Mouse (Mus musculus) liver, adult 2 months (tissue): ENCODE measurements at regions not wholly inside any gene's neighbourhood (a gene's known extent, or its start where the extent isn't known, plus 50 kb on each side); places are given as distances from the start of the nearest gene placed in this dataset.

Experiments used
- DNase-seq: peaks from one replicate; pipeline ENCODE4 v3.0.0-alpha.2; 2011; ENCODE audit warnings: low read depth, low spot score; ENCODE audit errors: extremely low read depth
- H3K27ac ChIP-seq: fragments of 200-500 bp; replicated peaks from 2 replicates; pipeline ENCODE4 v1.5.1; 2012; ENCODE audit warnings: low read depth, mild to moderate bottlenecking, control low read depth, inconsistent platforms, low read length; ENCODE audit not compliant: insufficient read depth
- H3K27me3 ChIP-seq: fragments of 200-500 bp; 2 replicates; pipeline ENCODE4 v1.6.1; 2012; ENCODE audit warnings: mild to moderate bottlenecking, moderate library complexity, low read length, inconsistent platforms; ENCODE audit not compliant: control insufficient read depth, insufficient read depth
- H3K36me3 ChIP-seq: fragments of 200-500 bp; 2 replicates; pipeline ENCODE4 v1.6.1; 2012; ENCODE audit warnings: low read length, inconsistent platforms; ENCODE audit not compliant: control insufficient read depth, insufficient read depth
- H3K4me1 ChIP-seq: fragments of 200-500 bp; 2 replicates; pipeline ENCODE4 v1.6.1; 2011; ENCODE audit warnings: low read length; ENCODE audit not compliant: control insufficient read depth, insufficient read depth
- H3K4me3 ChIP-seq: fragments of 200-500 bp; 2 replicates; pipeline ENCODE4 v1.5.1; 2011; ENCODE audit warnings: low read depth, mild to moderate bottlenecking, control low read depth, low read length, moderate library complexity; ENCODE audit not compliant: insufficient read depth
- H3K79me2 ChIP-seq: fragments of 200-500 bp; 2 replicates; pipeline ENCODE4 v1.6.1; 2012; ENCODE audit warnings: inconsistent platforms, mild to moderate bottlenecking, low read length, moderate library complexity; ENCODE audit not compliant: control insufficient read depth, insufficient read depth
- H3K9ac ChIP-seq: fragments of 200-500 bp; 2 replicates; pipeline ENCODE4 v1.6.1; 2012; ENCODE audit warnings: low read depth, mild to moderate bottlenecking, control low read depth, inconsistent platforms, low read length
- CTCF ChIP-seq: fragments of 200-500 bp; IDR thresholded peaks from 2 replicates; pipeline ENCODE4 v1.5.1; 2011; ENCODE audit warnings: low read depth, low read length, control low read depth
- POLR2A ChIP-seq: fragments of 200-500 bp; IDR thresholded peaks from 2 replicates; pipeline ENCODE4 v1.6.1; 2011; ENCODE audit warnings: low read length, control low read depth; ENCODE audit not compliant: insufficient read depth; ENCODE audit errors: extremely low read depth
- WGBS: fragments of 180-500 bp; shearing (Covaris S2); methylation state at CpG from one replicate; pipeline ENCODE4 v1.1.7; 2018; 5-methylcytosine and 5-hydroxymethylcytosine counted together

- Histone ChIP-seq H3K27ac (no peak overlapping the region), H3K27me3 (no peaks in the 10 kb centered on the region), H3K79me2 (no peaks in the 10 kb centered on the region), H3K4me3 (no peak overlapping the region), H3K36me3 (no peaks in the 10 kb centered on the region), H3K9ac (no peak overlapping the region), H3K4me1 (peaks cover 5% of the 10 kb centered on the region; the same call in 1 of the 2 replicates)
- WGBS = 88% methylated on average over 6 of the region's 6 CpGs
- DNase-seq = no peak
- TF ChIP-seq POLR2A (no peak), CTCF (no peak)
These were observed 634.6 kb downstream of the Epha4 start for GRCm38 (mm10) chr1:76880111-76880782.

GRCm38 (mm10) chr1:76880783-76881145 lies 634.1 kb downstream of the Epha4 start:
- Histone ChIP-seq H3K79me2 (no peaks in the 10 kb centered on the region), H3K36me3 (no peaks in the 10 kb centered on the region), H3K4me1 (peaks cover 5% of the 10 kb centered on the region; the same call in 1 of the 2 replicates), H3K27ac (no peak overlapping the region), H3K27me3 (no peaks in the 10 kb centered on the region), H3K4me3 (no peak overlapping the region), H3K9ac (no peak overlapping the region)
- TF ChIP-seq CTCF (no peak), POLR2A (no peak)
- WGBS = 56% methylated on average over 4 of the region's 4 CpGs
- no peak for DNase-seq

- no peaks in the 10 kb centered on the region for H3K79me2 ChIP-seq
These were observed 618.6 kb downstream of the Epha4 start for GRCm38 (mm10) chr1:76896152-76896864.

GRCm38 (mm10) chr1:76897431-76897830 lies 617.5 kb downstream of the Epha4 start:
- no peak for DNase-seq
- TF ChIP-seq POLR2A (no peak), CTCF (no peak)
- H3K4me1 ChIP-seq = no peaks in the 10 kb centered on the region
- H3K9ac ChIP-seq = no peak overlapping the region
- no peak overlapping the region for H3K4me3 ChIP-seq
- WGBS = 90% methylated on average over 5 of the region's 7 CpGs
- no peaks in the 10 kb centered on the region for H3K79me2 ChIP-seq
- no peaks in the 10 kb centered on the region; the same call in 1 of the 2 replicates for H3K27me3 ChIP-seq
- H3K27ac ChIP-seq = no peak overlapping the region
- no peaks in the 10 kb centered on the region for H3K36me3 ChIP-seq

More at GRCm38 (mm10) chr1:76896152-76896864, 618.6 kb downstream of the Epha4 start:
- Histone ChIP-seq H3K27me3 (no peaks in the 10 kb centered on the region; the same call in 1 of the 2 replicates), H3K4me1 (no peaks in the 10 kb centered on the region), H3K27ac (no peak overlapping the region), H3K9ac (no peak overlapping the region), H3K36me3 (no peaks in the 10 kb centered on the region), H3K4me3 (no peak overlapping the region)
- no peak for DNase-seq
- no peak for TF ChIP-seq POLR2A
- no peak for TF ChIP-seq CTCF
- 90% methylated on average over 17 of the region's 17 CpGs for WGBS

- Histone ChIP-seq H3K79me2 (no peaks in the 10 kb centered on the region), H3K4me1 (peaks cover 4% of the 10 kb centered on the region), H3K27me3 (0 out of 2 replicates have a peak, but pooled peaks cover 2% of the 10 kb centered on the region), H3K36me3 (no peaks in the 10 kb centered on the region), H3K9ac (no peak overlapping the region), H3K4me3 (no peak overlapping the region), H3K27ac (no peak overlapping the region)
- no peak for TF ChIP-seq CTCF
- no peak for TF ChIP-seq POLR2A
- DNase-seq = peak; percentile 91
- 37% methylated on average over 3 of the region's 3 CpGs for WGBS
These were observed 603.4 kb downstream of the Epha4 start for GRCm38 (mm10) chr1:76911472-76911871.

- 7% methylated on average over 2 of the region's 2 CpGs for WGBS
- TF ChIP-seq POLR2A (no peak), CTCF (no peak)
- H3K4me1 ChIP-seq = peaks cover 3% of the 10 kb centered on the region
- no peak overlapping the region for H3K27ac ChIP-seq
- no peak overlapping the region for H3K9ac ChIP-seq
- peak; percentile 96 for DNase-seq
- H3K27me3 ChIP-seq = peaks cover 3% of the 10 kb centered on the region; the same call in 1 of the 2 replicates
- H3K4me3 ChIP-seq = no peak overlapping the region
- H3K36me3 ChIP-seq = no peaks in the 10 kb centered on the region
- no peaks in the 10 kb centered on the region for H3K79me2 ChIP-seq
These were observed 595.3 kb downstream of the Epha4 start for GRCm38 (mm10) chr1:76919541-76919940.
